In genomic region chr3:118626455-118627375, GRCm38 (mm10) we compare ENCODE assay signal across 18 mouse cellular contexts.
A peak's percentile ranks its signal among the peaks of the same experiment; 100 is the strongest.
DNase-seq lines count a peak whose midpoint lies in the region; ATAC-seq lines count a peak whose summit lies in the region.
"Had no signal": no experiment of that assay in that cellular context is flagged by ENCODE, and none has a peak within 500 bp of the region (broad histone marks: within the 10 kb centered on the region; RNA-seq: fewer than 3 reads in every experiment).

No protein-coding gene starts in this region.

- no peak overlapping the region for H3K4me3 ChIP-seq in neural tube, embryonic 11.5 days (ENCODE audit: low read depth, low read length)
- H3K4me3 ChIP-seq in forebrain, embryonic 15.5 days: no peak overlapping the region
- no peak overlapping the region for H3K4me3 ChIP-seq in heart, embryonic 12.5 days
- H3K4me3 ChIP-seq: erythroblast, embryonic 14.5 days; heart, adult 2 months; liver, embryonic 13.5 days had no signal

- H3K4me2 ChIP-seq in neural tube, embryonic 11.5 days (ENCODE audit: low read depth): no peak overlapping the region
- no peak overlapping the region for H3K4me2 ChIP-seq in forebrain, embryonic 15.5 days (replicated peaks)
- H3K4me2 ChIP-seq in heart, embryonic 12.5 days: no peak overlapping the region
- H3K4me2 ChIP-seq: liver, embryonic 13.5 days had no signal

- 47% methylated on average over 9 of the region's 9 CpGs for WGBS in neural tube, embryonic 11.5 days
- 17% methylated on average over 9 of the region's 9 CpGs for WGBS in forebrain, embryonic 15.5 days
- WGBS in heart, embryonic 12.5 days: 66% methylated on average over 9 of the region's 9 CpGs

- ATAC-seq in neural tube, embryonic 11.5 days (ENCODE audit: insufficient read depth, low FRiP score, low TSS enrichment): peak; percentile 53; the same call in 1 of the 2 replicates
- peak; percentile 95 for ATAC-seq in forebrain, embryonic 15.5 days (replicated peaks)
- ATAC-seq in CD4-positive, CD25-positive, alpha-beta regulatory T cell, adult 4 months: no peak
- no peak for ATAC-seq in heart, embryonic 12.5 days (ENCODE audit: insufficient number of reproducible peaks, low FRiP score)
- ATAC-seq: inflammation-experienced regulatory T-cells, adult 6 months had no signal

- no peak overlapping the region for H3K27ac ChIP-seq in neural tube, embryonic 11.5 days (ENCODE audit: low read depth, low read length)
- H3K27ac ChIP-seq in forebrain, embryonic 15.5 days (replicated peaks): peak overlapping the region; percentile 36; the same call in 1 of the 2 replicates
- no peak overlapping the region for H3K27ac ChIP-seq in heart, embryonic 12.5 days (ENCODE audit: poor library complexity, severe bottlenecking)
- H3K27ac ChIP-seq: heart, adult 2 months; liver, embryonic 13.5 days; stomach, postnatal 0 days had no signal

- H3K36me3 ChIP-seq in neural tube, embryonic 11.5 days (ENCODE audit: control insufficient read depth, insufficient read depth, low read length): no peaks in the 10 kb centered on the region
- no peaks in the 10 kb centered on the region for H3K36me3 ChIP-seq in forebrain, embryonic 15.5 days
- H3K36me3 ChIP-seq in heart, embryonic 12.5 days: no peaks in the 10 kb centered on the region
- H3K36me3 ChIP-seq: liver, embryonic 13.5 days had no signal

- no peaks in the 10 kb centered on the region for H3K27me3 ChIP-seq in neural tube, embryonic 11.5 days (ENCODE audit: control insufficient read depth, insufficient read depth, low read length)
- no peaks in the 10 kb centered on the region for H3K27me3 ChIP-seq in forebrain, embryonic 15.5 days
- no peaks in the 10 kb centered on the region for H3K27me3 ChIP-seq in heart, embryonic 12.5 days (replicated peaks)
- H3K27me3 ChIP-seq: liver, embryonic 13.5 days had no signal

- no peaks in the 10 kb centered on the region for H3K4me1 ChIP-seq in neural tube, embryonic 11.5 days (ENCODE audit: control insufficient read depth, insufficient read depth, low read length)
- peaks cover 11% of the 10 kb centered on the region for H3K4me1 ChIP-seq in forebrain, embryonic 15.5 days
- H3K4me1 ChIP-seq in heart, embryonic 12.5 days (replicated peaks): peaks cover 6% of the 10 kb centered on the region; the same call in 1 of the 2 replicates
- H3K4me1 ChIP-seq: liver, embryonic 13.5 days had no signal

- H3K9ac ChIP-seq in neural tube, embryonic 11.5 days (ENCODE audit: low read length): no peak overlapping the region
- no peak overlapping the region for H3K9ac ChIP-seq in forebrain, embryonic 15.5 days (replicated peaks)
- H3K9ac ChIP-seq in heart, embryonic 12.5 days: no peak overlapping the region
- H3K9ac ChIP-seq: liver, embryonic 13.5 days had no signal

- no peaks in the 10 kb centered on the region for H3K9me3 ChIP-seq in neural tube, embryonic 11.5 days (ENCODE audit: control insufficient read depth, low read length)
- H3K9me3 ChIP-seq in forebrain, embryonic 15.5 days: no peaks in the 10 kb centered on the region
- no peaks in the 10 kb centered on the region for H3K9me3 ChIP-seq in heart, embryonic 12.5 days (replicated peaks)
- H3K9me3 ChIP-seq: liver, embryonic 13.5 days had no signal

- peak; percentile 9 for DNase-seq in neural tube, embryonic 11.5 days (ENCODE audit: low spot score)
- no peak for DNase-seq in neural tube, embryonic 10.5 days (ENCODE audit: extremely low spot score, low spot score)
- peak; percentile 40 for DNase-seq in embryo, embryonic 10.5 days (ENCODE audit: low spot score)
- DNase-seq in retina, embryonic 14.5 days (ENCODE audit: low spot score): peak; percentile 38
- no peak for DNase-seq in heart, adult 11 months
- DNase-seq: cerebellum, adult 11-12 months; heart, adult 2 months; heart, postnatal 14 days; kidney, adult 9 months; layer of hippocampus, postnatal 36 days; liver, embryonic 13.5 days; thymus, postnatal 36 days had no signal

Comparison
In these comparisons a context has a peak if more than half of its experiments do, and no peak if none do; other contexts are left out.
1. DNase-seq: peak in neural tube, embryonic 11.5 days (single experiment), embryo, embryonic 10.5 days (single experiment) and retina, embryonic 14.5 days (single experiment); none in neural tube, embryonic 10.5 days (single experiment) and heart, adult 11 months (single experiment).
2. ATAC-seq: peak in neural tube, embryonic 11.5 days (single experiment) and forebrain, embryonic 15.5 days (single experiment); none in CD4-positive, CD25-positive, alpha-beta regulatory T cell, adult 4 months (single experiment) and heart, embryonic 12.5 days (single experiment).